Mouse (Mus musculus) mesoderm, embryonic 11.5 days (tissue): ENCODE results near the gene Stap2.

ENCODE experiments used
- DNase-seq: peaks from one replicate; pipeline ENCODE4 v3.0.0-alpha.2; 2012; ENCODE audit warnings: low read depth, low spot score

Stap2 gene

GRCm38 (mm10) chr17:55959946-55960740 is 45.2 kb downstream of the Stap2 start:
- no peak for DNase-seq

- peak; percentile 95 for DNase-seq
Measured at GRCm38 (mm10) chr17:55958918-55959728, 46.3 kb downstream of the Stap2 start, which contains the start of gene Yju2. TSS of gene Yju2 (plus strand) at chr17:55959099.

DNA sequence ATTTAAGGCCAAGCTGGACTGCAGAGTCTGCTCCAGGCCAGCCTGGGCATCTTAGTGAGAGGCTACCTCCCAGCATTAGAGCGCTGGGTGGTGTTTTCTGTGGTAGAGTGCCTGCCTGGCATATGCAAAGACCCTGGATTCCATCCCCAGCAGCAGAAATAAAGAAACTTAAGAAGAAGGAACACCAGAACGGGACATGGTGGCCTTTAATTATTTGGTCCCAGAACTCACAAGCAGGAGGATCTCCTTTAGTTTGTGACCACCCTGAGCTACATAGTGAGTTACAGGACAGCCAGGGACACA is 46.8 kb downstream of the Stap2 start:
- DNase-seq = no peak

GRCm38 (mm10) chr17:55957726-55958583 is 47.4 kb downstream of the Stap2 start:
- no peak for DNase-seq

GRCm38 (mm10) chr17:55957168-55957567 is 48.2 kb downstream of the Stap2 start:
- peak; percentile 71 for DNase-seq

GRCm38 (mm10) chr17:55956591-55956990 is 48.8 kb downstream of the Stap2 start:
- no peak for DNase-seq

DNA sequence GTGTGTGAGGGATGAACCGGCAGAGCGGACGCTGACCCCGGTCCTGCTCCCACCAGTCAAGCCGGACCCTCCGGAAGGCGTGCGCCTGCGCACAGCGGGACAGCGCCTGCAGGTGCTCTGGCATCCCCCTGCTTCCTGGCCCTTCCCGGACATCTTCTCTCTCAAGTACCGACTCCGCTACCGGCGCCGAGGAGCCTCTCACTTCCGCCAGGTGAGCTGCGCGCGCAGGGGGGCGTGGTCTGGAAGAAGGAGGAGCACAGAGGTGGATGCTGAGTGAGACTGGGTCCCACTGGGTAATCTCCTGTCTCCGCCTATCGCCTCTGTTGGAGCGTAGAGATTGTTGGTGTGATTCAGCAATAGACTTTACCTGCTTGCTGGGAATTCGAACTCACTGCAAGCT is 49.3 kb downstream of the Stap2 start:
- peak; percentile 72 for DNase-seq

DNA sequence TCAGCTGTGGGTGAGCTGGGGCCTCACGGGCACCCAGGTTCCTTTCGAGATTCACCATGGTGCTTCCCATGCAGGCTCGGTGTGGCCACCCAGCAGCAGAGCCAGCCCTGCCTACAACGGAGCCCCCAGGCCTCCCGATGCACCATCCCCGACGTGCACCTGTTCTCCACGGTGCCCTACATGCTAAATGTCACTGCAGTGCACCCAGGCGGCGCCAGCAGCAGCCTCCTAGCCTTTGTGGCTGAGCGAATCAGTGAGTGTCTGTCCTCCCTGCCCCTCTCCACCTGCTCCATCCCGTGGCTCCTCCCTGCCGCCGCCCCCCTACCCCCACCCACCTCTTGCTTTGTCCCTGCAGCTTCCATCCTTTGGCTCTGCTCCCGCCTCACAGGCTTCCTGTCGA is 51.2 kb downstream of the Stap2 start:
- no peak for DNase-seq

DNA sequence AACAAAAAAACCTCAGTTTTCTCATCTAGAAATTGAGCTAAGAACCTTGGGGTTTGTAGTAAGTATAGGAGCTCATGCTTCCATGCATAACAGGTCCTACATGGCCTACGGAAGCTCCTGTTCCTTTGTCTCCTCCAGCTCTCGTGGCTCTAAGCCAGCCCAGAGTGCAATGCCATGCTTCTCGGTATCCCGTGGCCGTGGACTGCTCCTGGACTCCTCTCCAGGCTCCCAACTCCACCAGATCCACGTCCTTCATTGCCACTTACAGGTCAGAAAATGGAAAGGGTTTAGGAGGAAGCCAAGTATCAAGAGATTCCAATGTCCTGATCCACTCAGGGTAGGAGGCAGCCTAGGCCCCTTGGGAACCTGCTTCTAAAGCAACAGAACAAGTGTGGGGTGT is 51.6 kb downstream of the Stap2 start:
- no peak for DNase-seq

DNA sequence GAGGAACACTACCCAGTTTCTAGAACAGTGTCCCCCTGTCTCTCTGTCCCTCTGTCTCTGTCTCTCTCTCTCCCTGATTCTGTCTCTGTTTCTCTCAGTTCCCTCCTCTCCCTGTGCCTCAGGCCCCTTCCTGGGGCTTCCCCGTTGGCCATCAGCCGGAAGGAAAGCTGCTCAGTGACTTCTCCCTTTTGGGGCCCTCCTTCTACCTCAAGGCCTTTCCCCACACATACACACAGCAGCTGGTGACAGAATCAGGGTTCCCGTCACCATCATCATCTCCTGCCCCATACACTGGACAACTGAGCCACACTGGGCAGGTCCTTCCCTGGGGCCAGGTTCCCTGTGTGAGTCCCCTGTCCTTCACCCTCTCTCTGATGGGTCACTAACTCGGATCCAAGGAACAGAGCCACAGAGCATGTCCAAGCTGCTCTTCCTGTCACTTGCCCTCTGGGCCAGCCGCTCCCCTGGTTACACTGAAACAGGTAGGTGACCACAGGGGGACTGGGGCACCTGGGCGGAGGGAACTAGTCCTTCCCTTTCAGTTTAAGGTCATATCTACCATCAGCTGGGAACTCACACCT is 52.8 kb downstream of the Stap2 start, which contains the start of gene Ebi3:
Gene Ebi3, plus strand, starts transcription at position 194 of the 581 bp plus-strand sequence.
- DNase-seq = no peak

DNA sequence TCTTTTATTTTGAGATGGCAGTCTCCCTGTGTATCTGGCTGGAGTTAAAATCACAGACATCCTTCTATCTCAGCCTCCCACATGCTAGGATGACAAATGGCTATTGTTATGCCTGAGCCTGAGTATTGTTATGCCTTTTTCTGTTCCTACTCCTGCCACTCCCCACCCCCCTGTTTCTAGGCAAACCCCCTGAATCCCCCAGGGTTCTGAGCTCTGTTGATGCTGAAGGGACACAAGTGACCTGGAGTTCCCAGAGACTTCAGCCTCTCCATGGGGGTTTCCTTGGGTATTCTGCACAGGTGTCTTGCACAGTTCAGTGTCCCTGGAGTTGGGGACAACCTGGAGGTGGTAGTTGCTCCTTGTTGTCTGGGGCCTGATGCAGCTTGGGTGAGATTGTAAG is 53.3 kb downstream of the Stap2 start:
- DNase-seq = no peak

- DNase-seq = no peak
Measured at GRCm38 (mm10) chr17:55950601-55951000, 54.8 kb downstream of the Stap2 start.

GRCm38 (mm10) chr17:55949400-55949799 is 56.0 kb downstream of the Stap2 start, which contains the start of gene Zfp119b:
TSS of gene Zfp119b (minus strand) at chr17:55949500.
- no peak for DNase-seq

GRCm38 (mm10) chr17:55948647-55949046 is 56.7 kb downstream of the Stap2 start:
- no peak for DNase-seq
